Mouse (Mus musculus): ENCODE data around the gene Musk. TPM values are rescaled to one million over a fixed set of nuclear protein-coding genes. Genes with fewer than 3 reads are reported as not detected.

Musk gene
- polyA plus RNA-seq, 1 experiment from 2014 or later: 0.08 TPM

- DNase-seq (no peak), ATAC-seq (no peak)
- no peak for TF ChIP-seq CTCF (IDR thresholded peaks at IDR 0.05; ENCODE audit: low read depth)
- TF ChIP-seq EP300 (IDR thresholded peaks at IDR 0.05; ENCODE audit: low read depth): no peak
- Histone ChIP-seq H3K27me3 (ENCODE audit: insufficient read depth, low read length) (no peaks in the 10 kb centered on the region), H3K4me2 (ENCODE audit: low read depth, low read length) (no peak overlapping the region), H3K9me3 (ENCODE audit: low read length) (no peaks in the 10 kb centered on the region), H3K9ac (replicated peaks) (no peak overlapping the region), H3K4me3 (ENCODE audit: low read depth, low read length) (no peak overlapping the region), H3K27ac (ENCODE audit: low read depth) (no peak overlapping the region), H3K36me3 (replicated peaks; ENCODE audit: insufficient read depth, low read length) (no peaks in the 10 kb centered on the region), H3K4me1 (ENCODE audit: insufficient read depth) (no peaks in the 10 kb centered on the region)
- 75% methylated on average over 3 of the region's 3 CpGs for WGBS (ENCODE audit: insufficient replicate concordance)
Measured at GRCm38 (mm10) chr4:58326746-58327145, 41.0 kb downstream of the Musk start.

GRCm38 (mm10) chr4:58328231-58328630 is 42.5 kb downstream of the Musk start:
- TF ChIP-seq EP300 (IDR thresholded peaks at IDR 0.05; ENCODE audit: low read depth): no peak
- TF ChIP-seq CTCF (IDR thresholded peaks at IDR 0.05; ENCODE audit: low read depth): no peak
- ATAC-seq (no peak), DNase-seq (no peak)
- Histone ChIP-seq H3K4me1 (ENCODE audit: insufficient read depth) (no peaks in the 10 kb centered on the region), H3K4me2 (ENCODE audit: low read depth, low read length) (no peak overlapping the region), H3K9me3 (ENCODE audit: low read length) (no peaks in the 10 kb centered on the region), H3K4me3 (ENCODE audit: low read depth, low read length) (no peak overlapping the region), H3K27me3 (ENCODE audit: insufficient read depth, low read length) (no peaks in the 10 kb centered on the region), H3K9ac (replicated peaks) (no peak overlapping the region), H3K36me3 (replicated peaks; ENCODE audit: insufficient read depth, low read length) (no peaks in the 10 kb centered on the region), H3K27ac (ENCODE audit: low read depth) (no peak overlapping the region)
- 74% methylated on average over 4 of the region's 4 CpGs for WGBS (ENCODE audit: insufficient replicate concordance)

GRCm38 (mm10) chr4:58330016-58330415 is 44.3 kb downstream of the Musk start:
- Histone ChIP-seq H3K9ac (replicated peaks) (no peak overlapping the region), H3K4me1 (ENCODE audit: insufficient read depth) (no peaks in the 10 kb centered on the region), H3K27me3 (ENCODE audit: insufficient read depth, low read length) (no peaks in the 10 kb centered on the region), H3K4me3 (ENCODE audit: low read depth, low read length) (no peak overlapping the region), H3K36me3 (replicated peaks; ENCODE audit: insufficient read depth, low read length) (no peaks in the 10 kb centered on the region), H3K9me3 (ENCODE audit: low read length) (no peaks in the 10 kb centered on the region), H3K4me2 (ENCODE audit: low read depth, low read length) (no peak overlapping the region), H3K27ac (ENCODE audit: low read depth) (no peak overlapping the region)
- ATAC-seq: no peak
- TF ChIP-seq CTCF (IDR thresholded peaks at IDR 0.05; ENCODE audit: low read depth) (no peak), EP300 (IDR thresholded peaks at IDR 0.05; ENCODE audit: low read depth) (no peak)
- 68% methylated on average over 4 of the region's 4 CpGs for WGBS (ENCODE audit: insufficient replicate concordance)
- no peak for DNase-seq

GRCm38 (mm10) chr4:58330864-58331638 is 45.3 kb downstream of the Musk start:
- Histone ChIP-seq H3K27me3 (ENCODE audit: insufficient read depth, low read length) (no peaks in the 10 kb centered on the region), H3K27ac (ENCODE audit: low read depth) (no peak overlapping the region)

GRCm38 (mm10) chr4:58332394-58332793 is 46.6 kb downstream of the Musk start:
- DNase-seq: no peak
- no peak for TF ChIP-seq EP300 (IDR thresholded peaks at IDR 0.05; ENCODE audit: low read depth)
- no peak for TF ChIP-seq CTCF (IDR thresholded peaks at IDR 0.05; ENCODE audit: low read depth)
- no peak overlapping the region for H3K4me2 ChIP-seq (ENCODE audit: low read depth, low read length)
- H3K9me3 ChIP-seq (ENCODE audit: low read length): no peaks in the 10 kb centered on the region
- H3K36me3 ChIP-seq (replicated peaks; ENCODE audit: insufficient read depth, low read length): no peaks in the 10 kb centered on the region
- WGBS (ENCODE audit: insufficient replicate concordance): 60% methylated on average over 3 of the region's 3 CpGs
- H3K27ac ChIP-seq (ENCODE audit: low read depth): no peak overlapping the region
- ATAC-seq: no peak
- H3K27me3 ChIP-seq (ENCODE audit: insufficient read depth, low read length): no peaks in the 10 kb centered on the region
- H3K4me3 ChIP-seq (ENCODE audit: low read depth, low read length): no peak overlapping the region
- H3K9ac ChIP-seq (replicated peaks): no peak overlapping the region
- no peaks in the 10 kb centered on the region for H3K4me1 ChIP-seq (ENCODE audit: insufficient read depth)

More at GRCm38 (mm10) chr4:58330864-58331638, 45.3 kb downstream of the Musk start:
- ATAC-seq: peak; percentile 72; the same call in 1 of the 2 replicates
- H3K36me3 ChIP-seq (replicated peaks; ENCODE audit: insufficient read depth, low read length): no peaks in the 10 kb centered on the region
- no peak overlapping the region for H3K4me3 ChIP-seq (ENCODE audit: low read depth, low read length)
- no peaks in the 10 kb centered on the region for H3K4me1 ChIP-seq (ENCODE audit: insufficient read depth)
- H3K4me2 ChIP-seq (ENCODE audit: low read depth, low read length): no peak overlapping the region
- H3K9me3 ChIP-seq (ENCODE audit: low read length): no peaks in the 10 kb centered on the region
- H3K9ac ChIP-seq (replicated peaks): no peak overlapping the region
- DNase-seq: no peak
- WGBS (ENCODE audit: insufficient replicate concordance): 65% methylated on average over 10 of the region's 10 CpGs
- no peak for TF ChIP-seq CTCF (IDR thresholded peaks at IDR 0.05; ENCODE audit: low read depth)
- peak; percentile 66 for TF ChIP-seq EP300 (IDR thresholded peaks at IDR 0.05; ENCODE audit: low read depth)

GRCm38 (mm10) chr4:58336227-58336626 is 50.5 kb downstream of the Musk start:
- no peak overlapping the region for H3K9ac ChIP-seq (replicated peaks)
- TF ChIP-seq CTCF (IDR thresholded peaks at IDR 0.05; ENCODE audit: low read depth): no peak
- TF ChIP-seq EP300 (IDR thresholded peaks at IDR 0.05; ENCODE audit: low read depth): no peak
- no peak for DNase-seq
- no peaks in the 10 kb centered on the region for H3K4me1 ChIP-seq (ENCODE audit: insufficient read depth)
- no peak overlapping the region for H3K4me3 ChIP-seq (ENCODE audit: low read depth, low read length)
- no peak overlapping the region for H3K4me2 ChIP-seq (ENCODE audit: low read depth, low read length)
- no peak overlapping the region for H3K27ac ChIP-seq (ENCODE audit: low read depth)
- WGBS (ENCODE audit: insufficient replicate concordance): 70% methylated on average over 2 of the region's 2 CpGs
- H3K9me3 ChIP-seq (ENCODE audit: low read length): no peaks in the 10 kb centered on the region
- H3K27me3 ChIP-seq (ENCODE audit: insufficient read depth, low read length): no peaks in the 10 kb centered on the region
- H3K36me3 ChIP-seq (replicated peaks; ENCODE audit: insufficient read depth, low read length): no peaks in the 10 kb centered on the region
- ATAC-seq: no peak
